Mouse (Mus musculus) neural tube, embryonic 12.5 days (tissue): ENCODE measurements around the gene Kif6. TPM values are rescaled to one million over a fixed set of nuclear protein-coding genes. Genes with fewer than 3 reads are reported as not detected.
A peak's percentile ranks its signal among the peaks of the same experiment; 100 is the strongest.

Experiments
- ATAC-seq: fragments of 200-750 bp; cut with Nextera tagmentation; 2 replicates; pipeline ENCODE4 v1.8.0; 2017; ENCODE audit warnings: low read depth, mild to moderate bottlenecking, moderate TSS enrichment, moderate library complexity; ENCODE audit not compliant: low FRiP score
- H3K27ac ChIP-seq: fragments of 300-500 bp; sonication (generic); 2 replicates; pipeline ENCODE4 v1.5.1; 2016
- H3K27me3 ChIP-seq: fragments of 300-500 bp; sonication (generic); replicated peaks from 2 replicates; pipeline ENCODE4 v1.6.1; 2016; ENCODE audit warnings: mild to moderate bottlenecking
- H3K36me3 ChIP-seq: fragments of 300-500 bp; sonication (generic); 2 replicates; pipeline ENCODE4 v1.6.1; 2016; ENCODE audit warnings: mild to moderate bottlenecking
- H3K4me1 ChIP-seq: fragments of 300-500 bp; sonication (generic); 2 replicates; pipeline ENCODE4 v1.6.1; 2016
- H3K4me2 ChIP-seq: fragments of 300-500 bp; sonication (generic); replicated peaks from 2 replicates; pipeline ENCODE4 v1.6.1; 2016; ENCODE audit warnings: mild to moderate bottlenecking
- H3K4me3 ChIP-seq: fragments of 300-500 bp; sonication (generic); 2 replicates; pipeline ENCODE4 v1.5.1; 2016
- H3K9ac ChIP-seq: fragments of 300-500 bp; sonication (generic); 2 replicates; pipeline ENCODE4 v1.6.1; 2016; ENCODE audit warnings: mild to moderate bottlenecking
- H3K9me3 ChIP-seq: fragments of 300-500 bp; sonication (generic); 2 replicates; pipeline ENCODE4 v1.6.1; 2016; ENCODE audit warnings: mild to moderate bottlenecking
- whole genome bisulfite sequencing: fragments of 180-500 bp; shearing (Covaris S2); methylation state at CpG from one replicate; pipeline ENCODE4 v1.1.7; 2016; 5-methylcytosine and 5-hydroxymethylcytosine counted together
- polyA plus RNA-seq: library from polyadenylated mRNA; unstranded; fragments of >200 nt; fragmentation: Nextera tagmentation; extraction: Ambion mirVana; gene quantifications from 2 replicates; pipeline ENCODE4 v1.2.1, GENCODE M21; 2016

Gene Kif6
- polyA plus RNA-seq, 1 experiment from 2014 or later, result 3.5 TPM

DNA sequence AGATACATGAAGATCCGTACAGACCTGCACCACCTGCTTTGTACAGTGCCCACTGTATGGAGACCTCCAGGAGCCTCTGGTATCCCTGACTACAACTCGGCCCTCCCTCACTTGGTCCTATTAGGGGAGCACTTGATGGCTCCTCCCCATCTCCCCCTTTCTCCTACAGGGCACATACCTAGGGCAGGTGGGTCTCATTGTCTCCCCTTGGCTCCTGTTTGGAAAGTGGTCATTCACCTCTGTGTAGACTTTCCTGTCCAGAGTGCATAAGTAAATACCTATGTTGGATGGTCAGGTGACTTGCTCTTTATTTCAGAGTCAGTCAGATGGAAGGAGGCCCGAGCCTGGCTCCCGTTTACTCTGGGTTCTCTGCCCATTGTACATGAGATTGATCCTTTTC is 308.5 kb downstream of the Kif6 start:
- no peaks in the 10 kb centered on the region for H3K36me3 ChIP-seq
- no peak overlapping the region for H3K4me2 ChIP-seq
- H3K4me3 ChIP-seq, result no peak overlapping the region
- 72% methylated on average over 4 of the region's 4 CpGs for WGBS
- no peak for ATAC-seq
- no peak overlapping the region for H3K27ac ChIP-seq
- H3K9ac ChIP-seq, result no peak overlapping the region
- no peaks in the 10 kb centered on the region for H3K9me3 ChIP-seq
- no peaks in the 10 kb centered on the region for H3K27me3 ChIP-seq
- no peaks in the 10 kb centered on the region for H3K4me1 ChIP-seq

DNA sequence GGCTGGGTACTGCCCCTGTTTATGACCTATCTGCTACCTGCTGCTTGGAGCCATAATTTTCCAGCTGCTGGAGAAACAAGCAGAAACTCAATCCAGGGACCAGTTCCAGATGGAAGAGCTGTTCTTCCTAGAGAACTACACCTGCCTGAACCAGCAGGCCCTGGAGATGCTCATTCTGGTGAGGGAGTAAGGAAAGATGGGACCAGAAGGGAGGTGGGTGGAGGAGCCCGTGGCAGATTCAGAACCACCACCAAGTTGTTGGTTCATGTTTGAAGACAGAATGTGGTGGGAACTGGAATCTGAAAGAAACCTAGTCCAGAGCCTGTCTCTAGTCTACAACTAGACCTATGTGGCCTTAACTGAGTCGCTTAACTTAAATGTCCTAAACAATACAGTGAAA is 312.7 kb downstream of the Kif6 start:
- Histone ChIP-seq H3K9ac (no peak overlapping the region), H3K9me3 (no peaks in the 10 kb centered on the region), H3K4me2 (no peak overlapping the region), H3K27ac (no peak overlapping the region), H3K27me3 (no peaks in the 10 kb centered on the region), H3K4me1 (no peaks in the 10 kb centered on the region), H3K4me3 (no peak overlapping the region), H3K36me3 (no peaks in the 10 kb centered on the region)
- WGBS, result 91% methylated on average over 2 of the region's 2 CpGs
- ATAC-seq, result no peak

DNA sequence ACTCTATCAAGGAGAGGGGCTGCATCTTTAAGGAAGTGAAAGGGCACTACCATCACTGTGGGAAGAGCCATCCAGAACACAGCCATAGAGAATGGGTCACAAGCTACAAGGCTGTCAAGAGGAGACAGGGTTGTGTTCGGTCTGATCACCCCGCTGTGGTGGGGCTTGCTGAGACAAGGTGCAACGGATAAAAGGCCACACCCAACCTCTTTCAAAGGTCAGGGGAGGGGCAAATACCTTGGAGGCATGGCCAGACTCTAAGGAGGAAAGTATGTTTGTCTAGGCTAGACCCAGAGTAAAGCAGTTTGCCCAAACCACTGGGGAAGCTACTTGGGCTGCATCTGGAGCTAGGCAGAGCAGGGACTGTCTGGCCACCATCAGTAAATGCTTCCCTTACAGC is 318.9 kb downstream of the Kif6 start:
- Histone ChIP-seq H3K4me1 (peaks cover 5% of the 10 kb centered on the region; the same call in 1 of the 2 replicates), H3K27ac (no peak overlapping the region), H3K4me3 (no peak overlapping the region), H3K27me3 (no peaks in the 10 kb centered on the region; the same call in 1 of the 2 replicates), H3K4me2 (no peak overlapping the region), H3K36me3 (no peaks in the 10 kb centered on the region), H3K9ac (no peak overlapping the region), H3K9me3 (no peaks in the 10 kb centered on the region)
- WGBS, result 67% methylated on average over 3 of the region's 3 CpGs
- ATAC-seq, result no peak

DNA sequence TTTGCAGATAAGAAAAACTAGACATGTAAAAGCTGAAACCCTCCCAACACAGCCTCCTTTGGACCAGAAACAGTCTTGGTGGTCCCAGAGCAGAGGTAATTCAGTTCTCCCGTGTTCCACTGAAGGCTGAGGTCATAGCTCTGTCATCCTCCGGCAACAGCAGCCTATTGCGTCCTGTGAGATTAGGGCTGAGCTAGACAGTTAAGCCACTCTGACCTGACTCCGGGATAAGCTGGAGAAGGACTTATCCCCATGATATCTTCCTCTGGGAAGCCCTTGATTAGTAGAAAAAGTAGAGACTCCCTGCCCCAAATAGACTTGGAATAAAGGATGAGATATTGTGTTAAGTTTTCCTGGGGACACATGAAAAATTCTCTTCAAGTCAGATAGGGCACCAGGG is 319.6 kb downstream of the Kif6 start:
- H3K27me3 ChIP-seq, result no peaks in the 10 kb centered on the region; the same call in 1 of the 2 replicates
- H3K36me3 ChIP-seq, result no peaks in the 10 kb centered on the region
- H3K27ac ChIP-seq, result no peak overlapping the region
- 74% methylated on average over 4 of the region's 4 CpGs for WGBS
- no peak overlapping the region for H3K4me2 ChIP-seq
- peaks cover 5% of the 10 kb centered on the region; the same call in 1 of the 2 replicates for H3K4me1 ChIP-seq
- no peak for ATAC-seq
- H3K4me3 ChIP-seq, result no peak overlapping the region
- H3K9me3 ChIP-seq, result no peaks in the 10 kb centered on the region
- no peak overlapping the region for H3K9ac ChIP-seq

DNA sequence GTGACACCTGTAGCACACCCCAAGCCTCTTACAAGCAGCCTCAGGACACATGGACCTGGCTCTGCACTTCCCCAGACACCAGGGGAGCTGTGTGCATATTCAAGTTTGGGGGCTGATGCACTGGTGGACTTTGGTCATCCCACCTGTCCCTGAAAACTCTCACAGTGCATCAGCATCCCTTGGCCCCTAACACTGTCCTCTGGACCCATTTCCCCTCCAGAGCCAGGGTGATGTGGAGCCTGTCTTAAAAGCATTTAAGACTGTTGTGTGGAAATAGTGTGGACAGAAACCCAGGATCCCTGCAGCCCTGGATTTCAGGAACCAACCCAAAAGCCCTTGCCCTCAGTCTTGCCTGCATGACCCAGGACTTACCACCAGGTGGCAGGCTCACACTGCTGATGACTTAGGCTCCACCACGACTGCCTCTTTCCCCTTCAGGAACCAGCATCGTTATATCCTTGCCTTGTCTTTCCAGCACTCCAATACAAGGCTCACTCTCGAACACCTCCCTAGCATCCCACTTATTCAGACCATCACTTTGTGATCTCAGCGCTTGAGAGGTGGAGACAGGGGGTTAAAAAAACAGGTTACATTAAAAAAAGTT is 320.8 kb downstream of the Kif6 start:
- 2% methylated on average over 4 of the region's 4 CpGs for WGBS
- H3K9me3 ChIP-seq, result no peaks in the 10 kb centered on the region
- no peak overlapping the region for H3K4me3 ChIP-seq
- no peaks in the 10 kb centered on the region for H3K36me3 ChIP-seq
- no peaks in the 10 kb centered on the region; the same call in 1 of the 2 replicates for H3K27me3 ChIP-seq
- H3K4me1 ChIP-seq, result peaks cover 5% of the 10 kb centered on the region; the same call in 1 of the 2 replicates
- peak; percentile 75 for ATAC-seq
- no peak overlapping the region for H3K27ac ChIP-seq
- no peak overlapping the region for H3K4me2 ChIP-seq
- H3K9ac ChIP-seq, result no peak overlapping the region

DNA sequence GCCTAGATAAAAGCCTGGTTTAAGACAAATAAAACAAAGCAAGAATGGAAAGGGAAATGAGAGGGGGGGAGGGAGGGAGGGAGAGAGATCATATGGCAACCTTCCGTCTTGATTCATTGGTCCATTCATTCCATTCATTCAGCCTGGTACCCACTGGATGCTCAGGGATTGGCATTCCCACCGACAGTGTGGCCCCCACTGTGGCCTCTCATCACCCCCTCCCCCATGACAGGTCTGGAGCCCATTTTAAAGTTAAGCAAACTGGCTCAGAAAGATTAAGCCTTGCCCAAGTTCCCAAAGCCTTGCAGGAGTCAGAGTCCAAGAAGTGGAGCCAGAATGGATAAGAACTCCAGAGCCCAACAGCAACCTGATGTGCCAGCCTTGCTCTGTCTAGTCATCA is 321.3 kb downstream of the Kif6 start:
- WGBS, result 8% methylated on average over 2 of the region's 2 CpGs
- Histone ChIP-seq H3K4me3 (no peak overlapping the region), H3K36me3 (no peaks in the 10 kb centered on the region), H3K4me2 (no peak overlapping the region), H3K27me3 (no peaks in the 10 kb centered on the region; the same call in 1 of the 2 replicates), H3K27ac (no peak overlapping the region), H3K9me3 (no peaks in the 10 kb centered on the region), H3K9ac (no peak overlapping the region), H3K4me1 (peaks cover 5% of the 10 kb centered on the region; the same call in 1 of the 2 replicates)
- no peak; the same call in 1 of the 2 replicates for ATAC-seq

DNA sequence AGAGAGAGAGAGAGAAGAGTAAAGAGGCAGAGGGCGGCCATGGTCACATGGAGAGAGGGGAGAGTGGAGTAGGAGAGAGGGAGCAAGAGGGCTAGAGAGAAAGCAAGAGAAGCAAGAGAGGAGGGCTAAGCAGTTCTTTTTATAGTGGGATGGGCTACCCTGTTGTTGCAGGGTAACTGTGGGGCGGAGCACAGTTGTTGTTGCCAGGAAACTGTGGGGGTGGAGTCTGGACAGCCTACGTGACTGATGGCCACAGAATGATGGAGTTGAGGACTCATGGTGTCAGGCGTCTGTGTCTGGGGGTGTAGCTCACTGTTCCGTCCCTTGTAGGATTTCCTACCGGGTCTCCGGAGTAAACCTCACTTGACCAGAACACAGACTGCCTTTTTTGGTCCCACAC is 324.2 kb downstream of the Kif6 start:
- peaks cover 5% of the 10 kb centered on the region; the same call in 1 of the 2 replicates for H3K4me1 ChIP-seq
- H3K4me3 ChIP-seq, result no peak overlapping the region
- no peak overlapping the region for H3K9ac ChIP-seq
- no peaks in the 10 kb centered on the region for H3K36me3 ChIP-seq
- WGBS, result 67% methylated on average over 7 of the region's 7 CpGs
- no peak for ATAC-seq
- H3K27ac ChIP-seq, result no peak overlapping the region
- H3K27me3 ChIP-seq, result no peaks in the 10 kb centered on the region
- H3K9me3 ChIP-seq, result no peaks in the 10 kb centered on the region
- H3K4me2 ChIP-seq, result no peak overlapping the region

DNA sequence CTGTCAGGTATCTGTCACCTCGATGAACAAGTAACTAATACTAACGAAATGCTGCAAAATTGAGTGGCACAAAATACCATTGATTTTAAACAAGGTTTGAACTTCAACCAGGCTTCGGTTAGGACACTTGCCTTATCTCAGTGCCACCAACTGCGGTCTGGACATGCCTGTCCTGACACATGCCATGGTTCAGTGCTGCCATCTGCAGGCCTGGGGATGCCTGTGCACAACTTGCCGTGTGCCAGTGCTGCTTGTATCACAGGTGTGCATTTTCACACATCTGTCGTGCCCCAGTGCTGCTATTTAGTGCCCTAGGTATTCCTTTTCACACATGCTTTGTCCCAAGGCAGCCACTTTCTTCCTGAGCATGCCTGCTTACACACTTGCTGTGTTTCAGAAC is 327.7 kb downstream of the Kif6 start:
- H3K27ac ChIP-seq, result no peak overlapping the region
- H3K4me1 ChIP-seq, result no peaks in the 10 kb centered on the region
- H3K9ac ChIP-seq, result no peak overlapping the region
- WGBS, result 70% methylated on average over 6 of the region's 6 CpGs
- no peak overlapping the region for H3K4me3 ChIP-seq
- H3K27me3 ChIP-seq, result no peaks in the 10 kb centered on the region
- no peak overlapping the region for H3K4me2 ChIP-seq
- no peaks in the 10 kb centered on the region for H3K9me3 ChIP-seq
- ATAC-seq, result no peak
- H3K36me3 ChIP-seq, result no peaks in the 10 kb centered on the region

DNA sequence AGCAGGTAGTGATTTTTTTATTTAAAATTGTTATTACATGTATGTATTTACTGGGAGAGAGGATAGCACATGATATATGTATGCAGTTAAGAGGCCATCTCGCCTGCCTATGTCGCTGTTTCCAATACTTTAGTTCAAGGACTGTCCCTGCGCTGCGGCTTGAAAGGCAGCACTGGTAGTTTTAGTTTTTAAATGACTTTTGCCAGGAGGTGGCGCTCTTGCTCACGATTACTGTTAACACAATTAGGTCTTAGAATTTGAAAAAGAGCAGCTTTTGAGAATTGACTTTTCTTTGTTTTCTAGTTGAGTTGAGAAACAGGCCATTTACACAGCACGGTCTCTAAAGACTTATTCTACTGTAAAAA is 336.5 kb downstream of the Kif6 start:
- Histone ChIP-seq H3K36me3 (no peaks in the 10 kb centered on the region), H3K9ac (no peak overlapping the region), H3K4me3 (0 out of 2 replicates have a peak overlapping the region, but pooled peaks have one; percentile 18), H3K27ac (no peak overlapping the region), H3K4me2 (peak overlapping the region; percentile 54), H3K27me3 (no peaks in the 10 kb centered on the region), H3K4me1 (peaks cover 10% of the 10 kb centered on the region; the same call in 1 of the 2 replicates), H3K9me3 (no peaks in the 10 kb centered on the region)
- WGBS, result 9% methylated on average over 7 of the region's 7 CpGs
- peak; percentile 71; the same call in 1 of the 2 replicates for ATAC-seq

DNA sequence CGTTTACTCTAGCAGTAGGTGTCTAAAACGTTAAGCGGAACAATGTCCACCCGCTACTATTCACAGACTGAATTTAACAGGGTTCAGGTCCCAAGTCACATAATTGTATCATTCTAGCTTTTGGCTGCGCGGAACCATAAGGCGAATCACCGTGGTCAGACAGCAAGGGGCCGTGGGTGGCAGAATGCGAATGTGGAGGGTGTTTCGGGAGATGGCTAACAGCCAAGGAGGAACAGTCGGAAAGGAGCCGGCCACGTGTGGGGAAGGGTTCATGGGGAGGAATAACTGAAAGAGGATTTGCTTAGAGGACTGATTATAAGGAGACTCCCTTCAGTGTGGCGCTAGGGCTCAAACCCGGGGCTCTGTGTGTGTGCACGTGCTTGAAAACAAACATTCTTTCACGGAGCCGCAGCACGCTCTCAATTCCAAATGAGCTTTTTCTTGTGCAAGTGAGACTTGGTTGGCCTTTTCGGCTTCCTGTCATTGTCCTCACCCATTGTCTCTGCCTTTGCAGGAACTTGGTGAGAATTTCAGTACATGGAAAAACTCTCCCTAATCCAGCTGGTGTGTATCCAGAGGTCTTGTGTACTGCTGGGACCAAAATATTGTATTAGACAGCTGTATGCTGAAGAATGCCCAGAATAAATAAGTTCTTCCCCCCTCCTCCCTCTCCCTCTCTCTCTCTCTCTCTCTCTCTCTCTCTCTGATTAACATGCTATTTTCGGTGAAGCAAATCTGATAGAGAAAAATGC is 337.1 kb downstream of the Kif6 start:
- H3K4me2 ChIP-seq, result peak overlapping the region; percentile 54
- H3K9me3 ChIP-seq, result no peaks in the 10 kb centered on the region
- H3K9ac ChIP-seq, result 0 out of 2 replicates have a peak overlapping the region, but pooled peaks have one; percentile 21
- H3K36me3 ChIP-seq, result no peaks in the 10 kb centered on the region
- peaks cover 10% of the 10 kb centered on the region; the same call in 1 of the 2 replicates for H3K4me1 ChIP-seq
- 38% methylated on average over 22 of the region's 22 CpGs for WGBS
- ATAC-seq, result peak; percentile 69
- H3K4me3 ChIP-seq, result 0 out of 2 replicates have a peak overlapping the region, but pooled peaks have one; percentile 18
- H3K27me3 ChIP-seq, result no peaks in the 10 kb centered on the region
- no peak overlapping the region for H3K27ac ChIP-seq

DNA sequence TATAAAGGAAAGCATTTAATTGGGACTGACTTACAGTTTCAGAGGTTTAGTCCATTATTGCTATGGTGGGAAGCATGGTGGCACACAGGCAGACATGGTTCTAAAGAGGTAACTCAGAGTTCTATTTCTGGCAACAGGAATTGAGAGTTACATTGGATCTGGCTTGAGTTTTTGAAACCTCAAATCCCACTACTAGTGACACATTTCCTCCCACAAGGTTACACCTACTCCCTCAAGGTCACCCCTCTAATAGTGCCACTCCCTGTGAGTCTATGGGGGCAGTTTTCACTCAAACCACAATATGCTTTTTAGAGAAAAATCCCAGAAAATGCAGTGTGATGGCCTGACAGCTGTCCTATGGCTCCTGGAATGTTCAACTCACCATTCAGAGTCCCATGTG is 344.1 kb downstream of the Kif6 start:
- Histone ChIP-seq H3K9ac (no peak overlapping the region), H3K4me3 (no peak overlapping the region), H3K9me3 (0 out of 2 replicates have a peak, but pooled peaks cover 6% of the 10 kb centered on the region), H3K4me2 (no peak overlapping the region), H3K27me3 (no peaks in the 10 kb centered on the region), H3K27ac (no peak overlapping the region), H3K36me3 (no peaks in the 10 kb centered on the region), H3K4me1 (no peaks in the 10 kb centered on the region)
- no peak for ATAC-seq
